Mouse (Mus musculus) liver, embryonic 14.5 days (tissue): ENCODE data around the gene Gm42957. TPM values are rescaled to one million over a fixed set of nuclear protein-coding genes. Genes with fewer than 3 reads are reported as not detected.

Source experiments
- ATAC-seq: fragments of 200-750 bp; cut with Nextera tagmentation; 2 replicates; pipeline ENCODE4 v1.8.0; 2017; ENCODE audit warnings: moderate number of reproducible peaks, mild to moderate bottlenecking, moderate library complexity; ENCODE audit not compliant: insufficient read depth
- DNase-seq, 3 experiments: peaks; one replicate each; pipeline ENCODE4 v3.0.0-alpha.2; 2012 to 2013; ENCODE audit warnings: low read depth in 3 of 3, low spot score in 3 of 3
- H3K27ac ChIP-seq: fragments of 300-500 bp; sonication (generic); 2 replicates; pipeline ENCODE4 v1.5.1; 2014; ENCODE audit warnings: moderate library complexity, mild to moderate bottlenecking, control low read depth, inconsistent platforms
- H3K27me3 ChIP-seq: fragments of 300-500 bp; sonication (generic); 2 replicates; pipeline ENCODE4 v1.6.1; 2014; ENCODE audit warnings: mild to moderate bottlenecking, low read length, moderate library complexity; ENCODE audit not compliant: control insufficient read depth, insufficient read depth
- H3K36me3 ChIP-seq: fragments of 300-500 bp; sonication (generic); replicated peaks from 2 replicates; pipeline ENCODE4 v1.6.1; 2014; ENCODE audit warnings: low read depth; ENCODE audit not compliant: control insufficient read depth, insufficient read depth
- H3K4me1 ChIP-seq, 2 experiments: fragments of 200-500 bp in 1 of 2; fragments of 300-500 bp in 1 of 2; sonication (generic) in 1 of 2; replicated peaks; 2 replicates each; pipeline ENCODE4 v1.6.1; 2012 to 2014; ENCODE audit warnings: antibody characterized with exemption in 1 of 2, inconsistent platforms in 1 of 2, low read length in 1 of 2; ENCODE audit not compliant: control insufficient read depth in 2 of 2, insufficient read depth in 2 of 2
- H3K4me2 ChIP-seq: fragments of 300-500 bp; sonication (generic); 2 replicates; pipeline ENCODE4 v1.6.1; 2014; ENCODE audit warnings: low read depth, mild to moderate bottlenecking, control low read depth, moderate library complexity
- H3K4me3 ChIP-seq, 2 experiments: fragments of 200-500 bp in 1 of 2; fragments of 300-500 bp in 1 of 2; sonication (generic) in 1 of 2; 2 replicates each; pipeline ENCODE4 v1.5.1; 2012 to 2014; ENCODE audit warnings: low read depth in 2 of 2, low read length in 2 of 2, mild to moderate bottlenecking in 2 of 2, control low read depth in 1 of 2, inconsistent platforms in 1 of 2, moderate library complexity in 1 of 2; ENCODE audit not compliant: insufficient read depth in 1 of 2
- H3K9ac ChIP-seq: fragments of 300-500 bp; sonication (generic); replicated peaks from 2 replicates; pipeline ENCODE4 v1.6.1; 2014; ENCODE audit warnings: mild to moderate bottlenecking, control low read depth, moderate library complexity
- H3K9me3 ChIP-seq: fragments of 300-500 bp; sonication (generic); 2 replicates; pipeline ENCODE4 v1.6.1; 2016; ENCODE audit warnings: low read length, mixed read lengths; ENCODE audit not compliant: control insufficient read depth
- CTCF ChIP-seq: IDR thresholded peaks from 2 replicates; pipeline ENCODE4 v1.5.1; 2016; ENCODE audit warnings: antibody characterized with exemption, low read depth, control low read depth
- EP300 ChIP-seq: IDR thresholded peaks from 2 replicates; pipeline ENCODE4 v1.6.1; 2016; ENCODE audit warnings: antibody characterized with exemption, low read depth
- WGBS: fragments of 180-500 bp; shearing (Covaris S2); extraction: QIAGEN DNeasy Blood & Tissue Kit; methylation state at CpG from one replicate; pipeline ENCODE4 v1.1.7; 2014; ENCODE audit not compliant: insufficient replicate concordance; 5-methylcytosine and 5-hydroxymethylcytosine counted together
- polyA plus RNA-seq, 2 experiments: library from polyadenylated mRNA; depleted of rRNA in 1 of 2; stranded (reverse) in 1 of 2; unstranded in 1 of 2; fragments of >200 nt; fragmentation: Nextera tagmentation in 1 of 2; extraction: Ambion mirVana in 1 of 2; gene quantifications; 2 replicates each; pipeline versions ENCODE4 v1.2.1 to v1.2.3; 2012 to 2014

Gm42957 gene
- polyA plus RNA-seq, 2 experiments: 0.02 TPM; not detected in 1

DNA sequence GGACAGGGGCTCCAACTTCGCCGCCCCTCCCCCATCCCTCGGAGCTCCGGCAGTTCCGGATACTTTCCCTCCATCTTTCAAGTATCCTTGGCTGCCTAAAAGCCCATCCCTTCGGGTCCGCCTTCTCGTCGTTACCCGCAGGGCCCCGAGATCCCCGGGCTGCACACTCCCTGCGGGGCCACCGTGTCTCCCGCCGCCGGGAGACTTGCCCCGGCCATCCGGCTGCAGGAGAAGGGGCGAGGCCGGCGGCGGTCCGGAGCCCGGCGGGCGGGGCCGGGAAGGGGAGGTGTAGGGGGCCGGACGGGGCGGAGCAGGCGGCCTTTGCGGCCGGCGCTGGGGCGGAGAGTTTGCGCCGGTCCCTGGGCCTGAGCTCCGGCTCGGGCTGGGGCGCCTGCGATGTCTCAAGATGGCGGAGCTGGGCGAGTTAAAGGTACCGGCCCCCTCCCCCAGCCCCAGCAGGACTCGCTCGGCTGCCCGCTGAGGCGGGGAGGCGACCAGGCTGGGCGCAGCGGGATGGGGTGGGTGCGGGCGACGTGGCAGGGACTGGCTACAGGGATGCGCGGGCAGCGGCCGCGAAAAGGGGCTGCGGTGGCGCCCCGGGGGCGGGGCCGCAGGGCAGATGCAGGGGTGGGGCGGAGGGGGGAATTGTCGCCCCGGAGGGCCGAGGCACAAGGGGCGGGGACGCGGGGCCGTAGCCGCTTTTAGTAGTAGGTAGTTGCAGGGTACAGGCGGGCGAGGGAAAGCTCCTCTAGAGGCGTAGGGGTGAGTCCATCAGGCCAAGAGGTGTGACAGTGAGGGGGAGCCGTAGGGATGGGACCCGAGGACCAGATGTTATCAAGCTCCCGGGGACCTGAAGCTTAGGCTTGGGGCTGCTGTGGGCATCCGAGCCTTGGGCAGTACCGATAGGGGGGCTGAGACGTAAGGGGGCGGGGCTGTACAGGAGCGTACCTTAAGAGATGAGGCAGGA is 61.8 kb downstream of the Gm42957 start:
- H3K36me3 ChIP-seq: no peaks in the 10 kb centered on the region
- no peaks in the 10 kb centered on the region for H3K9me3 ChIP-seq
- H3K27ac ChIP-seq: peak overlapping the region; percentile 40; the same call in 1 of the 2 replicates
- peak overlapping the region; percentile 79 to 93 for H3K4me3 ChIP-seq
- TF ChIP-seq EP300 (no peak), CTCF (0 out of 2 replicates have a peak, but pooled peaks have one; percentile 12)
- no peaks in the 10 kb centered on the region for H3K27me3 ChIP-seq
- H3K4me1 ChIP-seq: peaks cover 4 to 8% of the 10 kb centered on the region in 2 experiments
- under 1% methylated on average over 85 of the region's 85 CpGs for WGBS
- ATAC-seq: peak; percentile 90
- DNase-seq: peak; percentile 69 to 70 (median 69)
- peak overlapping the region; percentile 96 for H3K4me2 ChIP-seq
- peak overlapping the region; percentile 82 for H3K9ac ChIP-seq

- WGBS: 76% methylated on average over 19 of the region's 19 CpGs
Observed at GRCm38 (mm10) chr3:96698993-96699690, 63.9 kb downstream of the Gm42957 start.

DNA sequence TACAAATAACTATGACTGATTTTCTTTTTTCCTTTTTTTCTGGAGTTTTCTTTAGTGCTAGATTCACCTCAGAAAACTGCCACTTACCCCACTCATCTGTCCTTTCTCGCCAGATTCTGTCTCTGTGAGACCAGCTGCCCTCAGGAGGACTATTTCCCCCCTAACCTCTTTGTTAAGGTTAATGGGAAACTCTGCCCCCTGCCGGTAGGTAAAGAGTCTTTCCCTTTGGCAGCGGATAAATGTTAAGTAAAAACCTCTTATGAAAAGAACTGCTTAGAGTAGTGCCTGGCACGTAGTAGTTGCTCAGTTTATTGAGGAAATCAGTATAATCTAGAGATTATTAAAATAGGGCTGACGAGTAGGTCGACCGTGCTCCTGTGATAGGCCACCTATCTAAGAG is 65.1 kb downstream of the Gm42957 start:
- no peaks in the 10 kb centered on the region for H3K9me3 ChIP-seq
- TF ChIP-seq EP300: no peak
- peak; percentile 62 for TF ChIP-seq CTCF
- no peaks in the 10 kb centered on the region for H3K36me3 ChIP-seq
- H3K27me3 ChIP-seq: no peaks in the 10 kb centered on the region
- no peak for ATAC-seq
- H3K4me1 ChIP-seq: peaks cover 4 to 8% of the 10 kb centered on the region in 2 experiments
- no peak overlapping the region for H3K27ac ChIP-seq
- no peak overlapping the region for H3K4me2 ChIP-seq
- no peak overlapping the region for H3K4me3 ChIP-seq
- peak; percentile 28 to 39 (median 32) for DNase-seq
- 41% methylated on average over 7 of the region's 7 CpGs for WGBS
- no peak overlapping the region for H3K9ac ChIP-seq

More at GRCm38 (mm10) chr3:96698993-96699690, 63.9 kb downstream of the Gm42957 start:
- Histone ChIP-seq H3K4me3 (no peak overlapping the region), H3K27me3 (no peaks in the 10 kb centered on the region), H3K9me3 (no peaks in the 10 kb centered on the region), H3K36me3 (no peaks in the 10 kb centered on the region), H3K4me1 (peaks cover 4 to 8% of the 10 kb centered on the region in 2 experiments), H3K9ac (no peak overlapping the region), H3K27ac (no peak overlapping the region), H3K4me2 (no peak overlapping the region)
- TF ChIP-seq CTCF (no peak), EP300 (no peak)
- ATAC-seq (no peak), DNase-seq (no peak)

- WGBS: 79% methylated on average over 4 of the region's 4 CpGs
- Histone ChIP-seq H3K36me3 (no peaks in the 10 kb centered on the region), H3K4me3 (no peak overlapping the region), H3K9ac (no peak overlapping the region), H3K27ac (no peak overlapping the region), H3K4me2 (no peak overlapping the region), H3K9me3 (no peaks in the 10 kb centered on the region), H3K4me1 (peaks cover 4 to 5% of the 10 kb centered on the region in 2 experiments), H3K27me3 (no peaks in the 10 kb centered on the region)
- DNase-seq: no peak
- TF ChIP-seq CTCF: no peak
- TF ChIP-seq EP300: no peak
- ATAC-seq: no peak
Observed at GRCm38 (mm10) chr3:96701003-96701402, 65.7 kb downstream of the Gm42957 start.

Other genes with a start within 250 kb of the Gm42957 start
- gene BC107364, start 183.2 kb upstream of the Gm42957 start, polyA plus RNA-seq (2012; rRNA removed): not detected in 2 replicates
- gene BC107364, start 183.2 kb upstream of the Gm42957 start, polyA plus RNA-seq (2014; fragmentation: Nextera tagmentation; extraction: Ambion mirVana): not detected in 2 replicates
- gene Hfe2, start 110.3 kb upstream of the Gm42957 start, polyA plus RNA-seq (2012; rRNA removed): 3.8 and 4.5 TPM in 2 replicates
- 4.3 and 4.4 TPM in 2 replicates for gene Hfe2, start 110.3 kb upstream of the Gm42957 start, polyA plus RNA-seq (2014; fragmentation: Nextera tagmentation; extraction: Ambion mirVana)
- 33.2 and 42.8 TPM in 2 replicates for gene Txnip, start 77.5 kb upstream of the Gm42957 start, polyA plus RNA-seq (2012; rRNA removed)
- 31.9 and 32.5 TPM in 2 replicates for gene Txnip, start 77.5 kb upstream of the Gm42957 start, polyA plus RNA-seq (2014; fragmentation: Nextera tagmentation; extraction: Ambion mirVana)
- gene Gm16253, start 58.5 kb upstream of the Gm42957 start, polyA plus RNA-seq (2012; rRNA removed): not detected in 2 replicates
- not detected in 2 replicates for gene Gm16253, start 58.5 kb upstream of the Gm42957 start, polyA plus RNA-seq (2014; fragmentation: Nextera tagmentation; extraction: Ambion mirVana)
- 6.2 and 11.8 TPM in 2 replicates for gene Polr3gl, start 41.3 kb upstream of the Gm42957 start, polyA plus RNA-seq (2012; rRNA removed)
- gene Polr3gl, start 41.3 kb upstream of the Gm42957 start, polyA plus RNA-seq (2014; fragmentation: Nextera tagmentation; extraction: Ambion mirVana): 3.0 and 3.3 TPM in 2 replicates
- gene Ankrd34a, start 38.8 kb upstream of the Gm42957 start, polyA plus RNA-seq (2012; rRNA removed): 0.08 TPM in 2 replicates
- gene Ankrd34a, start 38.8 kb upstream of the Gm42957 start, polyA plus RNA-seq (2014; fragmentation: Nextera tagmentation; extraction: Ambion mirVana): not detected in 2 replicates
- 2.7 and 2.9 TPM in 2 replicates for gene Lix1l, start 34.3 kb upstream of the Gm42957 start, polyA plus RNA-seq (2012; rRNA removed)
- gene Lix1l, start 34.3 kb upstream of the Gm42957 start, polyA plus RNA-seq (2014; fragmentation: Nextera tagmentation; extraction: Ambion mirVana): 0.32 and 0.48 TPM in 2 replicates
- gene Rbm8a, start 5.5 kb upstream of the Gm42957 start, polyA plus RNA-seq (2012; rRNA removed): 11.6 and 22.8 TPM in 2 replicates
- gene Rbm8a, start 5.5 kb upstream of the Gm42957 start, polyA plus RNA-seq (2014; fragmentation: Nextera tagmentation; extraction: Ambion mirVana): 69.1 and 73.6 TPM in 2 replicates
- gene Pex11b, start 98 bp upstream of the Gm42957 start, polyA plus RNA-seq (2012; rRNA removed): 10.5 and 10.7 TPM in 2 replicates
- gene Pex11b, start 98 bp upstream of the Gm42957 start, polyA plus RNA-seq (2014; fragmentation: Nextera tagmentation; extraction: Ambion mirVana): 15.7 and 19.1 TPM in 2 replicates
- gene Itga10, start 10.1 kb downstream of the Gm42957 start, polyA plus RNA-seq (2012; rRNA removed): 0.42 and 0.47 TPM in 2 replicates
- 0.05 TPM in 2 replicates for gene Itga10, start 10.1 kb downstream of the Gm42957 start, polyA plus RNA-seq (2014; fragmentation: Nextera tagmentation; extraction: Ambion mirVana)
- 0.26 and 0.39 TPM in 2 replicates for gene Ankrd35, start 34.7 kb downstream of the Gm42957 start, polyA plus RNA-seq (2012; rRNA removed)
- 0.13 and 0.22 TPM in 2 replicates for gene Ankrd35, start 34.7 kb downstream of the Gm42957 start, polyA plus RNA-seq (2014; fragmentation: Nextera tagmentation; extraction: Ambion mirVana)
- gene Pias3, start 60.9 kb downstream of the Gm42957 start, polyA plus RNA-seq (2012; rRNA removed): 5.1 and 5.7 TPM in 2 replicates
- gene Pias3, start 60.9 kb downstream of the Gm42957 start, polyA plus RNA-seq (2014; fragmentation: Nextera tagmentation; extraction: Ambion mirVana): 3.6 and 4.1 TPM in 2 replicates
- 0.62 and 0.65 TPM in 2 replicates for gene Nudt17, start 73.1 kb downstream of the Gm42957 start, polyA plus RNA-seq (2012; rRNA removed)
- gene Nudt17, start 73.1 kb downstream of the Gm42957 start, polyA plus RNA-seq (2014; fragmentation: Nextera tagmentation; extraction: Ambion mirVana): 1.4 and 1.5 TPM in 2 replicates
- gene Polr3c, start 92.2 kb downstream of the Gm42957 start, polyA plus RNA-seq (2012; rRNA removed): 15.4 and 21.6 TPM in 2 replicates
- gene Polr3c, start 92.2 kb downstream of the Gm42957 start, polyA plus RNA-seq (2014; fragmentation: Nextera tagmentation; extraction: Ambion mirVana): 14.5 and 14.6 TPM in 2 replicates
- gene Rnf115, start 92.2 kb downstream of the Gm42957 start, polyA plus RNA-seq (2012; rRNA removed): 9.6 and 12.4 TPM in 2 replicates
- 28.2 and 33.0 TPM in 2 replicates for gene Rnf115, start 92.2 kb downstream of the Gm42957 start, polyA plus RNA-seq (2014; fragmentation: Nextera tagmentation; extraction: Ambion mirVana)
- gene Pdzk1, start 193.8 kb downstream of the Gm42957 start, polyA plus RNA-seq (2012; rRNA removed): 3.8 and 6.3 TPM in 2 replicates
- 11.4 and 12.3 TPM in 2 replicates for gene Pdzk1, start 193.8 kb downstream of the Gm42957 start, polyA plus RNA-seq (2014; fragmentation: Nextera tagmentation; extraction: Ambion mirVana)
- 0.07 and 0.08 TPM in 2 replicates for gene Cd160, start 193.9 kb downstream of the Gm42957 start, polyA plus RNA-seq (2012; rRNA removed)
- 0.11 TPM in 1 of 2 replicates, not detected in the other for gene Cd160, start 193.9 kb downstream of the Gm42957 start, polyA plus RNA-seq (2014; fragmentation: Nextera tagmentation; extraction: Ambion mirVana)